Mouse (Mus musculus) heart, embryonic 11.5 days (tissue): ENCODE measurements around the gene Lpp. TPM values are rescaled to one million over a fixed set of nuclear protein-coding genes. Genes with fewer than 3 reads are reported as not detected.

Experiments
- ATAC-seq: fragments of 200-750 bp; cut with Nextera tagmentation; replicated peaks from 2 replicates; pipeline ENCODE4 v1.8.0; 2017; ENCODE audit warnings: moderate library complexity; ENCODE audit not compliant: insufficient number of reproducible peaks, low FRiP score, low TSS enrichment
- H3K27ac ChIP-seq: fragments of 300-500 bp; sonication (generic); 2 replicates; pipeline ENCODE4 v1.5.1; 2014; ENCODE audit warnings: mild to moderate bottlenecking, low read depth, low read length
- H3K27me3 ChIP-seq: fragments of 300-500 bp; sonication (generic); 2 replicates; pipeline ENCODE4 v1.6.1; 2014; ENCODE audit warnings: mild to moderate bottlenecking, low read length, mixed read lengths; ENCODE audit not compliant: control insufficient read depth, insufficient read depth
- H3K36me3 ChIP-seq: fragments of 300-500 bp; sonication (generic); 2 replicates; pipeline ENCODE4 v1.6.1; 2014; ENCODE audit warnings: mild to moderate bottlenecking, low read length, moderate library complexity, mixed read lengths; ENCODE audit not compliant: control insufficient read depth, insufficient read depth
- H3K4me1 ChIP-seq: fragments of 300-500 bp; sonication (generic); 2 replicates; pipeline ENCODE4 v1.6.1; 2014; ENCODE audit warnings: low read length; ENCODE audit not compliant: control insufficient read depth, insufficient read depth
- H3K4me2 ChIP-seq: fragments of 300-500 bp; sonication (generic); 2 replicates; pipeline ENCODE4 v1.6.1; 2014; ENCODE audit warnings: mild to moderate bottlenecking, moderate library complexity
- H3K4me3 ChIP-seq: fragments of 300-500 bp; sonication (generic); 2 replicates; pipeline ENCODE4 v1.5.1; 2014; ENCODE audit warnings: low read depth, low read length
- H3K9ac ChIP-seq: fragments of 300-500 bp; sonication (generic); 2 replicates; pipeline ENCODE4 v1.6.1; 2014; ENCODE audit warnings: mild to moderate bottlenecking, low read depth, low read length, moderate library complexity
- H3K9me3 ChIP-seq: fragments of 300-500 bp; sonication (generic); replicated peaks from 2 replicates; pipeline ENCODE4 v1.6.1; 2016; ENCODE audit warnings: low read length; ENCODE audit not compliant: control insufficient read depth
- WGBS: fragments of 180-500 bp; shearing (Covaris S2); extraction: QIAGEN DNeasy Blood & Tissue Kit; methylation state at CpG from one replicate; pipeline ENCODE4 v1.1.7; 2014; ENCODE audit not compliant: insufficient replicate concordance; 5-methylcytosine and 5-hydroxymethylcytosine counted together
- polyA plus RNA-seq: library from polyadenylated mRNA; unstranded; fragments of >200 nt; fragmentation: Nextera tagmentation; extraction: Ambion mirVana; gene quantifications from 2 replicates; pipeline ENCODE4 v1.2.1, GENCODE M21; 2014

Gene Lpp
- polyA plus RNA-seq, 1 experiment from 2014 or later, result 59.2 TPM

DNA sequence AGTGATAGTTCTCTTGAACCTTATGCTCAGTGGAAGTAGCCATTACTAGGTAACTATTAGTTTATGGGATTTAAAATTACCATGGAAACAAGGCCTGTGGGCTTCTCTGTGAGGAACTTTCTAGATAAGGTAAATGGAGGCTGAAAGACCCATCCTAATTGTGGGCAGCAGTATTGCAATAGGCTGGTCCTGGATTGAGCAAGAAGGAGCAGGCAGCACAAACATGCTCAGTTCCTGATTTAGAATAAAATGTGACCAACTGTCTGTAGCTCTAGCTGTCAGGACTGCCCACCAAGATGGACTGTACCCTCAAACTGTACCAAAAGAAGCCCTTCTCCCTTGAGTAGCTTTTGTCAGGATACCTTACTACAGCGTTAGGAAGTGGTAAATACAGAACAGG lies 392.3 kb downstream of the Lpp start:
- Histone ChIP-seq H3K27ac (no peak overlapping the region), H3K9ac (no peak overlapping the region), H3K4me1 (no peaks in the 10 kb centered on the region), H3K4me3 (no peak overlapping the region), H3K27me3 (no peaks in the 10 kb centered on the region), H3K4me2 (no peak overlapping the region), H3K36me3 (no peaks in the 10 kb centered on the region), H3K9me3 (no peaks in the 10 kb centered on the region)
- no peak for ATAC-seq
- WGBS, result 69% methylated on average over 1 of the region's 1 CpGs

DNA sequence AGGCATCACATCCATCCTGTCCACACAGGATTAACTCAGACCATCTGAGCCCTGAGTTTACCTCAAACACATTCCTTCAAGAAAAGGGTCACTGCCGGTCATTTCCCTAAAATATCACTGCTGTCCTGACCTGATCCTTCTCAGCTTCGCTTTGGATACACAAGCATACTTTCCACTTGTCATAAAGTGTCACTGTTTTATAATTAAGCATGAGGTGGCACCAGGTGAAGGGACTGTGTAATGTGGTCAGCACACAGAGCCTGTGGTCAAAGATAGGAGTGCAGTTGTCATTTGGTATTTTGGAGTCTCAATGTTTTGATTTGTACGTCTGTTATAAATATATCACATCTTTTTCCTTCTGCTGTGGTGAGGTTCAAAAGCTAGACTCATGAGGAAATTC lies 395.7 kb downstream of the Lpp start:
- Histone ChIP-seq H3K4me2 (no peak overlapping the region), H3K27ac (no peak overlapping the region), H3K9me3 (no peaks in the 10 kb centered on the region), H3K9ac (no peak overlapping the region), H3K4me3 (no peak overlapping the region), H3K27me3 (no peaks in the 10 kb centered on the region), H3K4me1 (no peaks in the 10 kb centered on the region), H3K36me3 (no peaks in the 10 kb centered on the region)
- WGBS, result 72% methylated on average over 3 of the region's 3 CpGs
- ATAC-seq, result no peak

DNA sequence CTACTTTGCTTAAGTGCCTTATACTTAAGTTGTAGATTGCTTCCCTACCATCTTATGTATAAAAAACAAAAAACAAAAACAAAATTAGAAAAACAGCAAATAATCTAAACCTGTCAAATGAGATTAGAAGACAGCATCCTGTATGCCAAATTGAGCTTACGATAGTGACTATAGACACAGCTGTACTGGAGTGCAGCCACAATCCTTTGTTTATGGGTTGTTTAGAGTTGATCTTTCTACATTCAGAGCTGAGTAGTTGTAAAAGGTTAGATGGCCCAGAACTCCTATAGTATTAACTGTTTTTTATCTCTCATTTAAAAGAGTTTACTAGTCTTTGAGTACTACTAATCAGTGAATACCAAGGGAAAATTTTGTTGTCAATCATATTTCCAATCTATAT lies 398.1 kb downstream of the Lpp start:
- ATAC-seq, result no peak
- no peaks in the 10 kb centered on the region for H3K4me1 ChIP-seq
- H3K4me2 ChIP-seq, result no peak overlapping the region
- H3K27ac ChIP-seq, result no peak overlapping the region
- H3K36me3 ChIP-seq, result no peaks in the 10 kb centered on the region
- H3K27me3 ChIP-seq, result no peaks in the 10 kb centered on the region
- H3K4me3 ChIP-seq, result no peak overlapping the region
- H3K9me3 ChIP-seq, result no peaks in the 10 kb centered on the region
- no peak overlapping the region for H3K9ac ChIP-seq
- 92% methylated on average over 1 of the region's 1 CpGs for WGBS

DNA sequence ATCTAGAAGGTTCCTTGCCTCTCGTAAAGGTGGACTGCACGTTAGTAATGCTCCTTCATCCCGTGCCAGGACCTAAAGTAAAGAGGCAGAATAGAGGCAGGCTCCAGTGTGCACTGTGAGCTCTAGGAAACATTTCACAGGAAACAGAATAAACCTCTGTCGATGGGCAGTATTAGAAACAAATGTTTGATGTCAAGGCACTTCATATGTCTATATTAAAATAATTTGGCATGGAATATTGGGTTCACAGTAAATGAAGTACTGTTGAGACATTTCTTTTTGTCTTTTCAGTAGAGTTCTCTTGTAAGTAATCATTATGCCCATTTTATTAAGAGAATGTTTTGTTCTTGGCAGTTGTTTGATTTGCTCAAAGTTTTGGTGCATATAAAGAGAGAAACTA lies 398.7 kb downstream of the Lpp start:
- no peak for ATAC-seq
- no peaks in the 10 kb centered on the region for H3K27me3 ChIP-seq
- no peaks in the 10 kb centered on the region for H3K9me3 ChIP-seq
- 88% methylated on average over 4 of the region's 4 CpGs for WGBS
- no peak overlapping the region for H3K4me3 ChIP-seq
- no peaks in the 10 kb centered on the region for H3K36me3 ChIP-seq
- H3K4me2 ChIP-seq, result no peak overlapping the region
- no peaks in the 10 kb centered on the region for H3K4me1 ChIP-seq
- no peak overlapping the region for H3K27ac ChIP-seq
- no peak overlapping the region for H3K9ac ChIP-seq

DNA sequence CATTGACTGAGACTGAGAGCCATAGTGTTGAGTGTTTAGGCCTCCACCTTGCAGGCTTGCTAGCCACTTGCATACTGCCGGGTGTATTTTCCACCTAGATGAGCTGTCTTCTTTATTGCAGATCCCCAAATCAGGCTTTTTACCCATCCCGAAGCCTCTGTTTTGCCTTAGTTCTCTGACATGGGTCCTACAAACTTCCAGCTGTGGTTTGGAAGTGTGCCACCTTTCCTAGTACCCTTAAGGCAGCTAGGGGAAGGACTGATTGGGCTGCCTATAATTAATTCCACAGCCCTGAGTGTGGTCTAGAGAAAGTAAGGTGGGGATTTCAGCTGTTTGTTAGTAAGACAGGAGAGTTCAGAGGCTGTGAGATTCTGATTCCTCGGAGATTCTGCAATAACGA lies 399.5 kb downstream of the Lpp start:
- ATAC-seq, result no peak
- H3K27ac ChIP-seq, result no peak overlapping the region
- WGBS, result 86% methylated on average over 4 of the region's 4 CpGs
- H3K9ac ChIP-seq, result no peak overlapping the region
- no peaks in the 10 kb centered on the region for H3K4me1 ChIP-seq
- no peaks in the 10 kb centered on the region for H3K9me3 ChIP-seq
- H3K4me3 ChIP-seq, result no peak overlapping the region
- H3K27me3 ChIP-seq, result no peaks in the 10 kb centered on the region
- H3K4me2 ChIP-seq, result no peak overlapping the region
- no peaks in the 10 kb centered on the region for H3K36me3 ChIP-seq

DNA sequence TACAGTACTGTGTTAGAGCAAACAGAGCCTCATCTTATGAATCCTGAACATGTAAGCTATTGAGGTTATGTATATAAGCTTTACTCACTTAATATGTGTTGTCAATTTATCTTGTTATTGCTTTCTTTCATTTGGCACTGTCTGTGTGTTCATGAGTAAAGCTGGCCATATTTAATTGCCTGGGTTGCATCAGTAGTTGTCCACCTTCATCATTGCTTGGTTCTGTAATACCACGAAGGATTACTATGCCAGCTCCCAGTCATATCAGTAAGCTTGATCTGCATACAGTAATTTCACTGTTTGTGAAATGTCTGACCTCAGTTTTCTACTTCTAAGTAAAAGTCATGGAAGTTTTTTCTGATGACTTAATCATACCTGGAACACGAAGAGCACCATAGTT lies 401.4 kb downstream of the Lpp start:
- WGBS, result 78% methylated on average over 2 of the region's 2 CpGs
- Histone ChIP-seq H3K27ac (no peak overlapping the region), H3K4me1 (no peaks in the 10 kb centered on the region), H3K9me3 (no peaks in the 10 kb centered on the region), H3K4me2 (no peak overlapping the region), H3K36me3 (no peaks in the 10 kb centered on the region), H3K4me3 (no peak overlapping the region), H3K9ac (no peak overlapping the region), H3K27me3 (no peaks in the 10 kb centered on the region)
- ATAC-seq, result no peak

DNA sequence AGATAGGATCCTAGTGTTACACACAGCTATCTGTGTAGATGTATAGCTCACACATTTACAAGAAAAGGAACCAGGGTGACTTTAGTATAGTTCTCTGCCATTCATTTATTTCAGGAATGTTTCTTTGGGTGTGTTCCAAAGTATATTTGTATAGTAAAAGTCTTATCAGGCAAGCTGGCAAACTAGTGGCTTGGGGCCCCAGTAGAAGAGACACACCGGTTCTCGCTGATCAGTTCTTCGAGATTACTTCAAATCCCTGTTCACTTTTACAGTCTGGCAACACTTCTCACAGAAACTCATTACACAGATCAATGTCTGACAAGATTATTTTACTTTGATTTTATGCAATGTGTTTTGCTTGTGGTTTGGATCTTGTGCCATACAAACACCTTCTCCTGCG lies 408.0 kb downstream of the Lpp start:
- no peak for ATAC-seq
- no peaks in the 10 kb centered on the region for H3K4me1 ChIP-seq

DNA sequence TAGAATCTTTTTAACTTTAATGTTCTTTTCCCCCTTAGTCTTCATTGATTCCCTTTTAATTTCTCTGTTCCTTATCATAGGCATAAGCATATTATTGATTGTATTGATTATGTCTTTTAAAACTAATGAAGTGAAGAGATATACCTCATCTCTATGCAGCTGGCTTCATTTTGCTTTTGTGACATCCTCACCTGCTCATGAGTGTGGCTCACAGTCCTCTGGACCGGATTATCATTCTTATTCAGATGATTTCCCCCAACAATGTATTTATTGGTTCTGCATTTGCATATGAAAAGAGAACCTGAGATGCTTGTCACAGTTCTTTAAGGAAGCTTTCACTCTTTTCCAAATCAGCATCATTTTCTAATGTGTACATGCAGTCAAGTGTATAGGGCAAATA lies 408.5 kb downstream of the Lpp start:
- H3K4me2 ChIP-seq, result no peak overlapping the region
- H3K4me3 ChIP-seq, result no peak overlapping the region
- no peak overlapping the region for H3K27ac ChIP-seq
- no peaks in the 10 kb centered on the region for H3K27me3 ChIP-seq
- no peaks in the 10 kb centered on the region for H3K36me3 ChIP-seq
- H3K9me3 ChIP-seq, result no peaks in the 10 kb centered on the region
- 79% methylated on average over 1 of the region's 1 CpGs for WGBS
- H3K9ac ChIP-seq, result no peak overlapping the region
- no peaks in the 10 kb centered on the region for H3K4me1 ChIP-seq
- ATAC-seq, result no peak

More for the DNA sequence above, 408.0 kb downstream of the Lpp start:
- Histone ChIP-seq H3K36me3 (no peaks in the 10 kb centered on the region), H3K4me3 (no peak overlapping the region), H3K4me2 (no peak overlapping the region), H3K27me3 (no peaks in the 10 kb centered on the region), H3K9me3 (no peaks in the 10 kb centered on the region), H3K9ac (no peak overlapping the region), H3K27ac (no peak overlapping the region)
- WGBS, result 58% methylated on average over 4 of the region's 4 CpGs

DNA sequence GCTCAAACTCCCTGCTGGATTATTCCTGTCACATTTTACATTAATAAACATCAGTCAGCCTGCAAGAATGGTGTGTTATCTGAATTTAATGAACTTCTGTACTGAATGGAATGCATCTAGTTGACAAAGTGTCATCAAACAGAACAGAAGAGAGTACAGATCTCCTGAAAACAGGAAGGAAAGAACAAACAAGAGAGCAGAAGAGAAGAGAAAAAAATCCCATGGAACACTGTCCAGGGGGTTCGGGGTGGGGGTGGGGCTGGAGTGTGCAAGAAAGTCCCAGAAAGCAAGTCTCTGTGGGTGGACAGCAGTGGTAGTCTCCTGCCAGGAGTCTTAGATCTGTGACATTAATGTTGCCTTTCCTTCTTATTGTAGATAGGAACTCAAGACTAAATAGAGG lies 412.8 kb downstream of the Lpp start:
- Histone ChIP-seq H3K9me3 (no peaks in the 10 kb centered on the region), H3K27ac (no peak overlapping the region), H3K4me3 (no peak overlapping the region), H3K9ac (no peak overlapping the region), H3K27me3 (no peaks in the 10 kb centered on the region), H3K36me3 (no peaks in the 10 kb centered on the region), H3K4me2 (no peak overlapping the region), H3K4me1 (no peaks in the 10 kb centered on the region)
- WGBS, result 92% methylated on average over 1 of the region's 1 CpGs
- ATAC-seq, result no peak
